8 mouse cellular contexts compared by ENCODE assay signal in the genomic region with DNA sequence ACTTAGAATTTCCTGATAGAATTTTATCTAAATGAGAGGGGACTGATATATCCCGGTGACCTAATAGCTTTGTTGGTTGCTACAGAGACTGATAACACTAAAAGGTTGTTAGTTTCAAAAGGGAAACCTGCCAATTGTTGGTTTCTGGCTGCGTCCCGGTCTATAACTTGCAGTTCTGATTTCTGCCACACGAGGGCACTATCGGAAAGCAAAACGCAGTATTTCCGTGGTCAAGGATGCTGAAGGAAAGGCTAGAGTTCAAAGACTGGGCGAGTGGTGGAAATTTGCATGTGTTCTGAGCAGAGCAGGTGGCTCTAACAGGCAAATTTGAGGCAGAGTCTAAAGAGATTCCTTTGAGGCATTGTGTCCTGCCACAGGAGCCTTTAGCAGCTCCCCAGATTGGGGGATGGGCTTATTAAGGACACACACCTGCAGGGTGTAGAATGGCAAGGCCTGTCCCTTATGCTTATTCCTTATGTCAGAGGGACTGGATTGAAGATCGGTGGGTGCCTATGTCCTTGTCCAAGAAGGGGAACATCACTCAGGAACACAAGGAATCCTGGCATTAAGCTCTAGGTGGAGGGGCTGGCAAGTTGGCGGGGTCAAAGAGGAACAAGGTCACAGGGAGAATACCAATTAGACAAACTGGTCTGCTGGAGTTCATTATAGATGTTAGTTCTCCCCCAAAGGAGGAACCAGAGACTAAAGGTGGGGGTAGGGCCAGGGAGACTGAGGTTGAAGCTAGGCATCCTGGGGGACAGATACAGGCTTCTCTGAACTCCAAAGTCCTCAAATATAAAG. TPM values are rescaled to one million over a fixed set of nuclear protein-coding genes. Genes with fewer than 3 reads are reported as not detected.
DNase-seq lines count a peak whose midpoint lies in the region; ATAC-seq and TF ChIP-seq lines count a peak whose summit lies in the region.

No protein-coding gene starts in this region.

- H3K9me3 ChIP-seq in kidney, embryonic 15.5 days (replicated peaks) = no peaks in the 10 kb centered on the region
- H3K9me3 ChIP-seq in kidney, postnatal 0 days (replicated peaks; ENCODE audit: low read length) = no peaks in the 10 kb centered on the region
- no peaks in the 10 kb centered on the region for H3K9me3 ChIP-seq in liver, embryonic 14.5 days (ENCODE audit: control insufficient read depth, low read length)
- H3K9me3 ChIP-seq in neural tube, embryonic 15.5 days (replicated peaks) = no peaks in the 10 kb centered on the region

- no peak for ATAC-seq in kidney, embryonic 15.5 days (replicated peaks; ENCODE audit: low FRiP score)
- ATAC-seq in kidney, postnatal 0 days (replicated peaks; ENCODE audit: low FRiP score, low read depth) = peak; percentile 72
- ATAC-seq in liver, embryonic 14.5 days (ENCODE audit: insufficient read depth) = no peak
- no peak for ATAC-seq in neural tube, embryonic 15.5 days (ENCODE audit: low FRiP score)

- peak; percentile 96 for TF ChIP-seq CTCF in kidney, postnatal 0 days (IDR thresholded peaks at IDR 0.05; ENCODE audit: low read depth)
- peak; percentile 93 for TF ChIP-seq CTCF in liver, embryonic 14.5 days (IDR thresholded peaks at IDR 0.05; ENCODE audit: low read depth)

- intact Hi-C loops in gastrocnemius, postnatal 36 days (cut with DNase I) = loop anchor here (1.0 to 10.0 kb wide), 2 partner anchors 208 to 524 kb away; no protein-coding TSS in a partner anchor

- H3K4me3 ChIP-seq in kidney, embryonic 15.5 days (replicated peaks) = no peak overlapping the region
- H3K4me3 ChIP-seq in kidney, postnatal 0 days (replicated peaks; ENCODE audit: low read depth, low read length) = no peak overlapping the region
- H3K4me3 ChIP-seq in liver, embryonic 14.5 days (ENCODE audit: insufficient read depth in 1 of 2, low read depth in 2 of 2, low read length in 2 of 2) = no peak overlapping the region
- no peak overlapping the region for H3K4me3 ChIP-seq in neural tube, embryonic 15.5 days (replicated peaks)

- TF ChIP-seq EP300 in liver, embryonic 14.5 days (IDR thresholded peaks at IDR 0.05; ENCODE audit: low read depth) = no peak

- H3K4me2 ChIP-seq in kidney, embryonic 15.5 days = no peak overlapping the region
- H3K4me2 ChIP-seq in kidney, postnatal 0 days (ENCODE audit: low read length) = no peak overlapping the region
- no peak overlapping the region for H3K4me2 ChIP-seq in liver, embryonic 14.5 days (ENCODE audit: low read depth)
- peak overlapping the region; percentile 19; the same call in 1 of the 2 replicates for H3K4me2 ChIP-seq in neural tube, embryonic 15.5 days

- no peak overlapping the region for H3K27ac ChIP-seq in kidney, embryonic 15.5 days
- no peak overlapping the region for H3K27ac ChIP-seq in kidney, postnatal 0 days
- no peak overlapping the region for H3K27ac ChIP-seq in liver, embryonic 14.5 days
- no peak overlapping the region for H3K27ac ChIP-seq in neural tube, embryonic 15.5 days (replicated peaks)

- no peak overlapping the region for H3K9ac ChIP-seq in kidney, embryonic 15.5 days
- H3K9ac ChIP-seq in kidney, postnatal 0 days (ENCODE audit: low read depth, low read length) = no peak overlapping the region
- no peak overlapping the region for H3K9ac ChIP-seq in liver, embryonic 14.5 days (replicated peaks)
- no peak overlapping the region for H3K9ac ChIP-seq in neural tube, embryonic 15.5 days (replicated peaks)

- peak; percentile 60 for DNase-seq in kidney, adult 11 months
- DNase-seq in cerebellum, postnatal 4 days (ENCODE audit: low spot score in 2 of 2) = peak; percentile 79 to 87
- peak; percentile 63 to 70 for DNase-seq in gastrocnemius, postnatal 36 days
- peak; percentile 85 for DNase-seq in kidney, postnatal 0 days (ENCODE audit: low spot score)
- DNase-seq in liver, embryonic 14.5 days (ENCODE audit: low read depth in 3 of 3, low spot score in 3 of 3) = peak; percentile 15 to 42 (median 37)
- peak; percentile 68 for DNase-seq in testis, postnatal 14 days (ENCODE audit: low spot score)

- 17% methylated on average over 10 of the region's 10 CpGs for WGBS in kidney, embryonic 15.5 days
- WGBS in kidney, postnatal 0 days = 15% methylated on average over 10 of the region's 10 CpGs
- 13% methylated on average over 10 of the region's 10 CpGs for WGBS in liver, embryonic 14.5 days (ENCODE audit: insufficient replicate concordance)
- WGBS in neural tube, embryonic 15.5 days = 15% methylated on average over 10 of the region's 10 CpGs

- peaks cover 8% of the 10 kb centered on the region; the same call in 1 of the 2 replicates for H3K4me1 ChIP-seq in kidney, embryonic 15.5 days
- H3K4me1 ChIP-seq in kidney, postnatal 0 days (replicated peaks; ENCODE audit: insufficient read depth, low read length) = no peaks in the 10 kb centered on the region
- 0 out of 4 replicates have a peak, but pooled peaks cover 0 to 2% of the 10 kb centered on the region in 2 experiments for H3K4me1 ChIP-seq in liver, embryonic 14.5 days (replicated peaks; ENCODE audit: control insufficient read depth in 2 of 2, insufficient read depth in 2 of 2, low read length in 1 of 2)
- 0 out of 2 replicates have a peak, but pooled peaks cover 2% of the 10 kb centered on the region for H3K4me1 ChIP-seq in neural tube, embryonic 15.5 days

- H3K36me3 ChIP-seq in kidney, embryonic 15.5 days = no peaks in the 10 kb centered on the region
- H3K36me3 ChIP-seq in kidney, postnatal 0 days (ENCODE audit: insufficient read depth, low read length) = no peaks in the 10 kb centered on the region
- H3K36me3 ChIP-seq in liver, embryonic 14.5 days (replicated peaks; ENCODE audit: control insufficient read depth, insufficient read depth, low read depth) = no peaks in the 10 kb centered on the region
- H3K36me3 ChIP-seq in neural tube, embryonic 15.5 days = no peaks in the 10 kb centered on the region

- no peaks in the 10 kb centered on the region for H3K27me3 ChIP-seq in kidney, embryonic 15.5 days
- no peaks in the 10 kb centered on the region for H3K27me3 ChIP-seq in kidney, postnatal 0 days (ENCODE audit: insufficient read depth, low read length)
- no peaks in the 10 kb centered on the region for H3K27me3 ChIP-seq in liver, embryonic 14.5 days (ENCODE audit: control insufficient read depth, insufficient read depth, low read length)
- H3K27me3 ChIP-seq in neural tube, embryonic 15.5 days (replicated peaks) = 0 out of 2 replicates have a peak, but pooled peaks cover 2% of the 10 kb centered on the region

RNA-seq across cellular contexts. Expression of a gene that starts 22.1 kb away (rescaled TPM):
- 75.1 and 77.7 TPM in 2 replicates for polyA plus RNA-seq in kidney, embryonic 15.5 days (2015; fragmentation: Nextera tagmentation; extraction: Ambion mirVana)
- 10 to 100 TPM; 10.5 to 13.5 TPM for total RNA-seq in gastrocnemius, postnatal 36 days (2021)
- 76.3 TPM in 2 replicates for polyA plus RNA-seq in kidney, postnatal 0 days (2015; fragmentation: Nextera tagmentation; extraction: Ambion mirVana)
- 1.8 and 3.8 TPM in 2 replicates for polyA plus RNA-seq in liver, embryonic 14.5 days (2012; rRNA removed)
- 22.9 and 23.5 TPM in 2 replicates for polyA plus RNA-seq in liver, embryonic 14.5 days (2014; fragmentation: Nextera tagmentation; extraction: Ambion mirVana)
- polyA plus RNA-seq in neural tube, embryonic 15.5 days (2015; fragmentation: Nextera tagmentation; extraction: Ambion mirVana) = 45.5 and 61.8 TPM in 2 replicates
